Mouse (Mus musculus): ENCODE results near the gene Vmn2r121.

Gene Vmn2r121

DNA sequence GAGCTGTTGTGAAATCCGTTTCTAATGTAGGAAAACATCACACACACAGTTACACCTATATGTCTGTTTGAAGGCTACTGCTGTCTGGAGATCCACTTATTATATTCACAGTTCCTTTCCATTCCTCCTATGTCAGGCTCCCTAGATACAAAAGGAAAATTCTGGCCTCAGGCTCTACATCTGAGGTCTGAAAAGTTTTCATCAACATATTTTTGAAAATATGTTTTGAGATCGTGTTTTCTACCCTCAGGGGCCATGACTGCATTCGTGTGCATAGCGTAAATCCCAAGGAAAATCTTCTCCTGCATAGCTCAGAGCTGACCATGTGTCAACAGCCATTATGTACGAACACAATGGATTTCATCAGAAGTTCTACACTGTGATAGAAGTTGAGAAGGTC lies at the start of gene Vmn2r121:
Gene Vmn2r121, minus strand, starts transcription at position 101 of the 400 bp plus-strand sequence.
- DNase-seq = no peak

Measured in kidney, adult 8-10 months (tissue).